Mouse (Mus musculus): ENCODE results near the gene 2310034C09Rik.
"Not testable (repeated sequence)": the region's sequence is repeated elsewhere in the genome, so short reads cannot be mapped to it uniquely, and the experiment has no call there.

Gene 2310034C09Rik
- long read RNA-seq, experiment 1 = 0 reads
- long read RNA-seq, experiment 2 = 0 reads

GRCm38 (mm10) chr16:88758547-88758946 lies at the start of gene 2310034C09Rik:
Gene 2310034C09Rik, plus strand, starts transcription at chr16:88758847.
- intact Hi-C loops (cut with DNase I) = not testable (repeated sequence)

- intact Hi-C loops (cut with DNase I) = no loop called here
These were observed 47.9 kb upstream of the 2310034C09Rik start for GRCm38 (mm10) chr16:88710757-88711156.

GRCm38 (mm10) chr16:88711245-88711644 lies 47.4 kb upstream of the 2310034C09Rik start:
- intact Hi-C loops (cut with DNase I) = no loop called here

- intact Hi-C loops (cut with DNase I) = no loop called here
These were observed 42.1 kb upstream of the 2310034C09Rik start for GRCm38 (mm10) chr16:88716549-88716948.

GRCm38 (mm10) chr16:88720031-88720430 lies 38.6 kb upstream of the 2310034C09Rik start:
- intact Hi-C loops (cut with DNase I) = no loop called here

- intact Hi-C loops (cut with DNase I) = no loop called here
These were observed 29.8 kb upstream of the 2310034C09Rik start, which contains the start of gene Krtap13-1 for GRCm38 (mm10) chr16:88728812-88729275. Gene Krtap13-1, plus strand, starts transcription at chr16:88728862.

- intact Hi-C loops (cut with DNase I) = no loop called here
These were observed 23.3 kb upstream of the 2310034C09Rik start for GRCm38 (mm10) chr16:88735391-88735790.

GRCm38 (mm10) chr16:88744750-88745340 lies 13.8 kb upstream of the 2310034C09Rik start:
- intact Hi-C loops (cut with DNase I) = no loop called here

- intact Hi-C loops (cut with DNase I) = no loop called here
These were observed 10.7 kb upstream of the 2310034C09Rik start for GRCm38 (mm10) chr16:88747943-88748342.

- intact Hi-C loops (cut with DNase I) = not testable (repeated sequence)
These were observed 7.1 kb upstream of the 2310034C09Rik start, which contains the start of gene Krtap13 for GRCm38 (mm10) chr16:88751535-88751934. Gene Krtap13, minus strand, starts transcription at chr16:88751635.

GRCm38 (mm10) chr16:88774106-88774505 lies 15.5 kb downstream of the 2310034C09Rik start, which contains the start of gene 2310057N15Rik:
Gene 2310057N15Rik, minus strand, starts transcription at chr16:88774206.
- intact Hi-C loops (cut with DNase I) = no loop called here

GRCm38 (mm10) chr16:88777596-88777995 lies 18.9 kb downstream of the 2310034C09Rik start, which contains the start of gene Gm5965:
Gene Gm5965, plus strand, starts transcription at chr16:88777896.
- intact Hi-C loops (cut with DNase I) = no loop called here

GRCm38 (mm10) chr16:88786786-88787185 lies 28.1 kb downstream of the 2310034C09Rik start:
- intact Hi-C loops (cut with DNase I) = no loop called here
